Mouse (Mus musculus) CD4-positive helper T cell, adult 2 months (primary cell): ENCODE measurements at regions not wholly inside any gene's neighbourhood (a gene's known extent, or its start where the extent isn't known, plus 50 kb on each side); places are given as distances from the start of the nearest gene placed in this dataset.

ENCODE experiments used
- DNase-seq: peaks from one replicate; pipeline ENCODE4 v3.0.0-alpha.2; 2012; ENCODE audit warnings: low read depth, missing footprints, low spot score

DNA sequence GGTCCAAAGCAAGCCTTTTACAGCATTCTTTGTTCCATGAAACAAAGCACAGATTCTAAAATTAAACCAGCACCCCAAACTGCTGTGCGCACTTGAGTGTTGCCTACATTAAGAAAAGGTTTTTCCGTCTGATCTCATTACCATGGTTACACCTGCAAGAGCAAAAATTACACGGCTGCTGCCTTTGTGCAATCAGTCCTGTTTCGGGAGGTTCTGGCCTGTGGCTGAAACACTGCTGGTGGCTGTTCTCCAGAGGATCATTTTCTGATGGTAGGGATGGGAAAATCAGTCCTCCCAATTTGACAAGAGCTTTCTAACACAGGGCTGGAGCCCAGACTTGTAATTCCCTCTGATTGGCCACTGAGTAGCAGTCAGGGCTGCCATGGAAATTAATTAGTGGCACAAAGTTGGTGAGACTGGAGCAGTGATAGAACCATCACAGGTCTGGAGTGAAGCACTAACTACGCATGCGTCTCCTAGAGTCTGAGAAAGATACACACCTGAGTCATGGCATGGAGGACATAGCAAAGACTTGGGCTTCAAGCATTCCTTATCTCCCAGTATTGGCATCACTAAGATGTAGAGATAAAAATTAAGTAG lies 114.8 kb upstream of the Fam49a start:
- no peak for DNase-seq

DNA sequence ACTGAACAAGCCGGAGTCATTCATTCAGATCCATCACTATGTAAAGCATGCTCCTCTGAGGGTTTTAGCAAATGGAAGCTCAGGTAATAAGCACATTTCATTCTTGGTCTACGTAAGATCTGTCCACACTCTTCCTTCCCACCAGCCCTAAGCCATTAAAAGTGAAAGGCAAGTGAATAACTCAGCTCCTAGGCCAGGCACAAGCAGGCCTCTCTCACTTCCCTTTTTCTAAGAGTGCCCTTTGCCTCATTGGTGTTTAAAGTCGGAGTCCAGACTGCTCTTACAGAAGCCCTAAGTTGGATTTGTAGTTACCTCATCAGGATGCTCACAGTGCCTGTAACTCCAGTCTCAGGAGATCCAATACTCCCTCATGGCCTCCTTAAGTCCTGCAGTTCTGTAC lies 114.1 kb upstream of the Fam49a start:
- no peak for DNase-seq

DNA sequence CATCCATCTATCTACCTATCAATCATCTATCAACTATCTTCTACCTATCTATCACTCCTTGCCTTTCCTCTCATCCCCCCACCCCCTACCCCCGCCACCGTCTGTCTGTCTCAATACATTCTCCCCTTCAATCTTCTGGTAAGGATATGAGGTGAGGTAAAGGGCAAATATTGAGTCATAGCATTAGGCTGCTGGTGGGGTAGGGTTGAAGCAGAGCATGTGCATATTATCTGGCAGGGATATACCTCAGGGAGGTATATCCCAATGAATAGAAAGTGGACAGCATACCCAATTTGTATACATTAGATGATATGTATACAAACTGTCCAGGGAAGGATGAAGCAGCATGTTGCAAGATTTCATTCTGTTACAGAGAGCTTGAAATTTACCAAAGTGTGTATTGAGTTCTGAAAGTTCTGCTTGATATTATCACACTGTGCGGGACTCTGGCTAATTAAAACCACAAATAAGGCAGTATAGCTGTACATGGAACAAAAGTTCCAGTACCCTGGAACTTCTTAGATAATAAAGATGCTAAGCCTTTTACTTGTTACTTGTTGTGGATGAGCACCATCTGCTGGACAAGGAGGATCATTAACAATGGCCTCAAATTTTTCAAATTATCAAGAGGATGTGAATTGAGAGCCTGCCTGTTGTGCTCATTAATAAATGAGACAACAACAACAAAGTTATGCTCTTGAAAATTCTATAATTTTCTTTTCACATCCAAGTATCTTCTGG lies 113.1 kb upstream of the Fam49a start:
- DNase-seq, result no peak

DNA sequence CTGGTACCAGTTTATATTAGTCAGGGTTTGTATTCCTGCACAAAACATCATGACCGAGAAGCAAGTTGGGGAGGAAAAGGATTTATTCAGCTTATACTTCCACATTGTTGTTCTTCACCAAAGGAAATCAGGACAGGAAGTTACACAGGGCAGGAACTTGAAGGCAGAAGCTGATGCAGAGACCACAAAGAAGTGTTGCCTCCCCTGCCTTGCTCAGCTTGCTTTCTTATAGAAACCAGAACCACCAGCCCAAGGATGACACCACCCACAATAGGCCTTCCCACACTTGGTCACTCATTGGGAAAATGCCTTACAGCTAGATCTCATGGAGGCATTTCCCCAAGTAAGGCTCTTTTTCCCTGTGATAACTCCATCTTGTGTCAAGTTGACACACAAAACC lies 97.5 kb upstream of the Fam49a start:
- no peak for DNase-seq

DNA sequence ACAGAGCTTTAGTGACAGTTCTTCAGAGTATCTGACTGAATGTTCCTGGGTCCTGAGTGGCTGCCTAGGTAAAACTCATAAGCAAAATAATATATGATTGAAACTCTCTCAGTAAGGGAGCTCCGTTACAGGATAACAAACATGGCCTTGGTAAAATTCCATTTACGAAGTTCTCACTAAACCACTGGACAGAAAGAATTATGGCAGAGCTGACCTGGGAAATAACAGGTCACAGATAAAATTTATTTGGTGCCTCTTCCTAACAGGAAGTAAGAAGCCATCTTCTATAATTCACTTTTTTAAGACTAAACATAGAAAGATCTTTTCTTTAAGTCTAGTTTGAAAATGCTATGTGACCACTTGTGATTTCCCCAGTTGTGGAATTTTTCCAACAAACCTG lies 91.4 kb upstream of the Fam49a start:
- DNase-seq, result no peak

DNA sequence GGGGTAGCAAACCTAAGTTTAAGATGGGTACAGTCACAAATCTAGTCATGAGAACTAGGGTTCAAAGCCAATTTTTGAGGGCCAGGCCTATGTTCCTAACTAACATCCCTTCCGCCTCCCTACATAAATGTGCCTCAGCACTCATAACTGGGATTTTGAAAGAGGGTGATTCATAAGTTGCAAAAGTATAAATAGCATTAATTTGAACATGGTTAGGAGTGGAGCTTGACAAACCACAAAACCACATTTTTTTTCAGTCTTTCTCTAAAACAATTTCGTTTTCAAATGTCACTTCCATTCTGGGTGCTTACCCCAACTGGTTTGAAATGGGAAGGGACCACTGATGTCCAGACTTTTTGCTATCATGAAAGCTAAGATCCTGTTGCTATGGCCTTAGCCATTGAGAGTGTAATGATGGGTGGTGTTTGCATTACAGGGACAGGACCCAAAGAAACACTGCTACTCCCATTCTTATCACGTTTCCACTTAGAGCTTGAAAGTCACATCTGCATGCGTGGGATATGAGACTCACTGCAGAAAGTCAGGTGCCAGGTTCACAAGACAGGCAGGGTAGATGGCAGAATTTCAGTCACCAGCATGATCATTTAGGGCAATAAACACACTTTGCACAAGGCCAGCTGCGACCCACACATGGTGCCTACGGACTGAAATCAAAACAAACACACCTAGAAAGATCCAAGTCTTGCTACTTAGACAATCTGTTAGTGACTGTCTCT lies 89.7 kb upstream of the Fam49a start:
- peak; percentile 29 for DNase-seq

DNA sequence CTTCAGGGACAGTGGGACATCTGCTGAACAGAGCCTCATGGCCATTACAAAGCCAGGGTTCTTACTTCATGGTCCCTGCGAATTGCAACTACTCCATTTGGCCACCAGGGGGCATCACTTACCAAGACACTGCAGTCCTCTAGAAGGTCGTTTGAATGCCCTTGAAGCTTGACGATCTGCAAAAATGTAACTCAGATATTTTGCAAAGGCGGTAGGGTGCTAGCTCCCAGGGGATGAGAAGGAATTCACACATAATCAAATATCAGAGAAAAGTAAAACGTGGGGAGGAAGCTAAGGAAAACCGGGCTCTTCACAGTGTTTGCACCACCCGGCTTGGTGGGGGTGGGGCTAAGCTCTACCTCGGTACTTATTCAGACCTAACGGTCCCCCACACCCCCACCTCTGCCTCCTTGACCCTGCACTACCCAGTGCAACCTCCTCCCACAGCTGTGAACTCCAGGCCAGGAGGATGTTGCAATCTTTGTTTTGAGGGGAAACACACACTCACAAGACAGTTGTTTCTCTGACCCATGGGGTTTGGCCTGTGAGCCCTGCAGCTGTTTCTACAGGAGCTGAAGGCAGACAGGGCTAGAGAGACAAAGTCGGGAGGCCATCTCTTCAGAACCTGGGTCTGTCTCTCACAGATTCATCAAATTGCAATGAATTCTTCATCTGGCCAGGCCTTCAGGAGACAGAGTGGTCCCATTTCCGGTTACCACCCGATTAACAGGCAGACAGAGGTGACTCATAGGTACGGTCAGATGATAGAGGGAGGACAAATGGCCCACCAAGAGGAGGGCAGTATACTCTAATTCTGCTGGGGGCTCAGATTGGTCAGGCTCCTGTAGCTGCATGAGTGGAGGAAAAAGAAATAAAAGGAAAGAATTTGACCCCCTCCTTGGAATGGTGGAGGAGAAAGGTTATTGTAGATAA lies 85.3 kb upstream of the Fam49a start:
- DNase-seq, result peak; percentile 77

DNA sequence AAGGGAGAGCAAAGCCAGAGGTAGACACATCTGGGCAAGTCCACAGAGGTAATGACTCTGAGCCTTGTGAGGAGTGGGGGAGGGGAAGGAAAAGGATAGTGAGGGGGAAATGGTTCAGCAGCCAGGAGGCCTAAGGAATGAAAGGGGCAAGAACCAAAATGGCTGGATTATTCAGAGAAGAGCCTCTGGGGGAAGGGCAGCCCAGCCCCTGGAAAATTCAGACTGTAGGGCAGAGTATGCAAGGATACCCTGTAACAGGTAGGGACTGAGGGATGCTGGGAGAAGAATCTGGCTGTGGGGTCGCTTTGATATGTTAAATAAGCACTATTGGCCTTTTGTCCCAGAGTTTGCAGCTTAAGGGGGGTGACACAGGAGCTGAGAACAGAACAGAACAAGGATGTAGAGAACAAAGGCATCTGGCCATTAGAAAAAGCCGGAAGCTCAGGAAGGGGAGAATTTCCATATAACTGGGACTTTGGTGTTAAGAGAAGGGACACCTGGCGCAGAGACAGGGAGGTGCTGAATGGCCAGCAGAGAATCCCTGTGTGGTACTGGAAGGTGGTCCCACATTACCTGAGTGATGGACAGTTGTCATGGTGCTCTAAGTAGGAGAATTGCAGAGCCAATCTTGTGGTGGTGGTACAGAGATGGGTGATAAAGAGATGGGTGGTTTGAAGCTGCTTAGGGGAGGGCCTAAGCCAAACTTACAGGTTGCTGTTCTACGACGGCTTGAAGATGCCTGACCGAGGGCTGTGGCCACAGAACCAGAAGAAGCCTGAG lies 84.5 kb upstream of the Fam49a start:
- no peak for DNase-seq

DNA sequence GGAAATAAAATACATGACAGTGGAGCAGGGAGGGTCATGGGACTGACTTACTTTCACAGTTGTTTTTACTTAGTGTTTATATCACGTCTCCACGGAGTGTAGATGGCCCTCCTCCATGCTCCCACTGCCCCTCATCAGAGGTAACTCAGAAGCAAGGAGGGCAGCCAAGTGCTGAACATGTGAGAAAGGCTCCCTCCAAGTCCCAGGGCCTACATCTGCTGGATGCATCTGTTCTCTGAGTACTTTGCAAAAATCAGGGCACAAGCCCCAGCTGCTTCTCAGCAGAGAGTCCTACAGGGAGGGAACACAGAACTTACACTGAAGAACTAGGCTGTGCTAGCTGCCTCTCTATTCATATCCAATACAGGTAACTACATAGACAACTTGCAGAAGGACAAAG lies 83.5 kb upstream of the Fam49a start:
- no peak for DNase-seq

DNA sequence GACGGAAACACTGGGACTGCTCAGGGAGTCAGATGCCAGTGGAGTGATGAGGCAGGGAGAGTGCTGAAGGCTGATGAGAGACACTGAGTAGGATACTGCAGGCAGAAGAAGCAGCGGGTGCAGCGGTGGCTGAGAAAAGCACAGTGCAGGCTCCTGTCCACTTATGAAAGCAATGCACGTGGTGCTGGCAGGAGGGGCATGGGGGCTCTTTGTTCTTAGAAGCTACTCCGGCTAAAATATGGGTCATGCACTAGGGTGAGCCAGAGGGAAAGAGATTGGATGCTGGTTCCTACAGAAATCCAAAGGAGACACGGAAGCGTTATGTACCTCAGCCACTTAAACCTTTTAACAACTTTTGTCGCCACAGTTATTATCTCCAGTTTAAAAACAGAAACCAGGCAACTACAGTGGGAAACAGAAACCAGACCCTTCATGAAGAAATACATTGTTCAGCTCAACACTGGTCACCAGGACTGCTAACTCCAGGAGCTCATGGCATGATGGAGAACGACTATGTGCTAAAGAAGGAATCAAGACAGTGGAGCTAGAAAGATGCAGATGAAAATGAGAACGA lies 82.6 kb upstream of the Fam49a start:
- DNase-seq, result no peak

DNA sequence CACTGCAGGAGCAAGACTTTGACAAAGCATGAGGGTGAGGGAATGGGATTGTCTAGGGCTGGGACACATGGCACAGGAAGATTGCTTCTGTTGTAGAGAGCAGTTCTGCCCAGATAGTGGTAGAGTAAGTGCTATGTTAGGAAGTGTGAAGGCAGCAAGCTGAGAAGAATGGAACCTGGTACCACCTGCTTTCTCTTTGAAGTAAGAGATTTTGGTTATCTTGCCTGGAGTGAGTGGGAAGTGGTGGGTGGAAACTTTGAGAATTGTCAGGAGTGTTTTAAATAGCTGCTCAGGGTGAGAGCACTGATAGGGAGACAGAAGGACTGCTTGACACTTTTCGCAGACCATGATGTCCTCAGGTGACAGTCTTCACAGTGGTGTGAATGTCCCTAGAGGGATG lies 81.0 kb upstream of the Fam49a start:
- no peak for DNase-seq

DNA sequence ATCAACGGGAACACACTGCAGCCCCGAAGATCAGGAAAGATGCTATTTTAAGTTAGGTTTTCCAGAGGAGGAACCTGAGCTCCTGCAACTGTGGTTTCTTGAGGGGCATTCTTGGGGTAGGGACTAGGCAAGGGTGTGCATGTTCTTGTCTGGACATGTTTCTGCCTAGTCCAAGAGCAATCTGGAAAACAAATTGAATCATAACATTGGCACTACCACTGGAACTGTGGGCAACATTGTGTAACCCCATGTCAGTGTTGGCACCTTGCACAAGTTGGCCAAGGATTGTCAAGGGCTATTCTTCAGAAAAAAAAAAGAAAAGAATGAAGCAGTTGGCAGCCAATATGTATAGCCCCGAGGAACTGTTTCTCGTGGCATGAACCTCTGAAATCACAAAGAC lies 80.3 kb upstream of the Fam49a start:
- no peak for DNase-seq

DNA sequence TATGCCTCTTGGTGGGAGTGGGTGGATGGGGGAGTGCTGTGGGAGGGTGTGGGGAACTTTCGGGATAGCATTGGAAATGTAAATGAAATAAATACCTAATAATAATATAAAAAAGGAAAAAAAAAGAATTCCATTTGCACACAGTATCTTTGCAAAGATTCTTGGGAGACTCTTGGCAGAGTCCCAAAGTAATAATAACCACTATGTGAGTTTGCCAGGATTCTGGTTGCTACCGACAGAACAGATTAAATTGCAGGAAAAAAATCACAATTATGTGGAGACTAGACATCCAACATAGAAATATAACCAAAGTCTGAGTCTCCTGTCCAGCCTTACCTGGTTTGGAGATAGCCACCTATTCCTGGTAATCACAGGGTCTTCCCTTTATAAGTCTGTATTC lies 75.6 kb upstream of the Fam49a start:
- DNase-seq, result no peak

DNA sequence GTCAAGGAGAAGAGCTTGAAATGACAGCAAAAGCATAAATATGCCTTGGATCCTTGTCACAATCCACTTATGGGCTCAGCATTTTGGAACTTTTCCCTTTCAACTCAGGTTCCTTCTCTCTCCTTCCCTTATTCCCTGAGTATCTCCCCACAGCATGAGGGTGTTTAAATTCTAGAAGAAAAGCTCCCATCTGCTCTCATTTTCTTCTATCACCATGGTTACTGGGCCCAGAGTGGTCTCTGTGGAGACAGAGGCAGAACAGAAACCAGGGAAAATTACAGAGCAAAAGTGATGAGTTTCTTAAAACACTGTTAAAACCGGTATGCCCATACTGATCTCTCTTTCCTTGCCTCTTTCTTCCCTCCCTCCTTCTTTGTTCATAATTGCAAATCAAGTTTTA lies 66.9 kb upstream of the Fam49a start:
- DNase-seq, result no peak

DNA sequence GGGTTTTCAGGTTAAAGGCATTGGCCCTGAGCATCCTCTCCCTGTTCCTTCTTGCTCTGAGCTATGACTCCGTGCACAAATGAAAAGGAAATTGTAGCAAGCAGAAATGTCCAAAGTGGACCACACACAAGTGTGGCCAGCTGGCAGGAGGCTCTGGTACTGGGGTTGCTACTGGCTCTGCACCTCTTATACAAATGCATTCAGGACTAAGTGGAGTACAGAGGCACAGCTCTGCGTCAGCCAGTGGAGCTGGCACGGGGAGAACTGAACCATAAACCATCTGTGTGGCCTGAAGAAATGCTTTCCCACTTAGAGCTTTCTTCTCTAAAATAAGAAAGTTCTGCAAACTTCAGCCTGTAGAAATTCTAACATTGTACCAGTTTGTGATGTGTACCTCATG lies 65.3 kb upstream of the Fam49a start:
- no peak for DNase-seq

DNA sequence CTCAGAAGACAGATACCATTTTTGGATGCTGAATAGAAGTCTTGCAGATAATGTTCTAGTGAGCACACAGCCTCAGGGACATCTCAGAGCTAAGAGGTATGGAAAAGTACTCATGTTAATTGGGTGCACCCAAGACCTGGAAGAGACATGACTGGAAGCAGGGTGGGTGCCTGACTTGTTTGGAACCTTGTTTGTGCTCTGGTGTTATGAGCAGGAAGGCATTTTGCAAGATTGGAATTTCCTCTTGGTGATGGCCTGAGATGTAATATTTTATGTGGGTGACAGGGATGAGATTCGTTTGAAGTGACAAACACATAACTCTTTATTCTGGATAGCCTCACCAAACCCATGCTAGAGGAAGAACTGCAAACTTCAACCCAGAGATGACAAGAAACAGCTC lies 53.7 kb upstream of the Fam49a start:
- DNase-seq, result no peak
